Mouse (Mus musculus) embryo, embryonic 9.5 days (tissue): ENCODE measurements around the gene Srl.
"Not testable (repeated sequence)": the region's sequence is repeated elsewhere in the genome, so short reads cannot be mapped to it uniquely, and the experiment has no call there.

Experiments
- DNase-seq: peaks from one replicate; pipeline ENCODE4 v3.0.0-alpha.2; 2017; ENCODE audit errors: extremely low spot score

The Srl gene

DNA sequence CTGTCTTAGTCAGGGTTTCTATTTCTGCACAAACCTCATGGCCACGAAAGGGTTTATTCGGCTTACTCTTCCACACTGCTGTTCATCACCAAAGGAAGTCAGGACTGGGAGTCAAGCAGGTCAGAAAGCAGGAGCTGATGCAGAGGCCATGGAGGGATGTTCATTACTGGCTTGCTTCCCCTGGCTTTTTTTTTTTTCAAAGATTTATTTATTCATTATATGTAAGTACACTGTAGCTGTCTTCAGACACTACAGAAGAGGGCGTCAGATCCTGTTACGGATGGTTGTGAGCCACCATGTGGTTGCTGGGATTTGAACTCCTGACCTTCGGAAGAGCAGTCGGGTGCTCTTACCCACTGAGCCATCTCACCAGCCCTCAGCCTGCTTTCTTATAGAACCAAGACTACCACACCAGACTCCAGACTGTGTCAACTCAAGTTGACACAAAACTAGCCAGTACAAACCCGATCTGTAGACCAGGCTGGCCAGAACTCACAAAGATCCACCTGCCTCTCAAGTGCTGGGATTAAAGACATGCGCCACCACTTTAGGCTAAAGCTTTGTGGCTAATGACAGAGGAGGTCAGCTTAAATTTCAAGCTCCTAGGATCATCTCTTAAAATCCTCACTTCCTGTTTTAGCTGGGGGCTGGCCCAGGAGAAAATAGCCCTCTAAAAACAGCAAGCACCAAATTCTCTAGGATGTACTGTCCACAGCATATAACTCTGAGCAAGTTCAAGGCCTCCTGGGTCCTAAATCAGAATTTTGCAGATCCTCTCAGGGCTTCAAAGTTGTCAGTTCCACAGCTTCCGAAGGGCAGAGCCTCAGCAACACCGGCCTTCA lies 67.4 kb downstream of the Srl start:
- DNase-seq: not testable (repeated sequence)

DNA sequence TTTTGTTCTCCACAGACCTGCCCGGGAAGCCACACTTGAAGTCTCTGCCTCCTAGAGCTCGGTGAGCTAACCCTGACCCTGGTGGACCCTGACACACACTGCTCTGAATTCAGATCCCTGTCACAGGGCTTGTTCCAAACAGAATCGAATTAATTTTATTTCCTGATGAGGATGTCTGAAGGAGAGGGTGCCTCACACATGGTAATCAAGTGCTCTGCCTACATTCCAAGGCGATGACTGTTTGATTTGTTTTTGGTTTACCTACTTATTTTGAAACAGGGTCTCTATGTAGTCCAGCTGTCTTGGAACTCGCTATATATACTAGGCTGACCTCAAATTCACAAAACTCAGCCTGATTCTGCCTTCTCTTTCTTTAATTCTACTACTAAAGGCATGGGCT lies 68.4 kb downstream of the Srl start:
- no peak for DNase-seq

DNA sequence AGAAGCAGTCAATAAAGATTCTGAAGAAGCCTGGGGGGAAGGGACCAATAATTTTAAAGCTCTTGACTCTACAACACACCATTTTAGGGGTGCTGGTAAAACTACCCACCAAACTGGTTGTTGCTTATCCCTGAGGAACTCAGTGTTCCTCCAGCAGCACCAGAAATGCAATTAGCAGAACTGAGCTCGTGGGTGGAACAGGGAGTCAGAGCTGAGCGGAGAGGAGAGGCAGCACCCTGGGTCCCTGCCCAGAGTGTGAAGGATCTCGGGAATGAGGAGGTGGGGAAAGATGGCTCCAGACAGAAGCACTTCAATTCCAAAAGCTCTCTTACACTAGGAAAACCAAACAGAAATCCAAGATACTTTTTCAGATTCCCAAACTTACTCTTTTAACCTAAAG lies 68.9 kb downstream of the Srl start:
- no peak for DNase-seq

DNA sequence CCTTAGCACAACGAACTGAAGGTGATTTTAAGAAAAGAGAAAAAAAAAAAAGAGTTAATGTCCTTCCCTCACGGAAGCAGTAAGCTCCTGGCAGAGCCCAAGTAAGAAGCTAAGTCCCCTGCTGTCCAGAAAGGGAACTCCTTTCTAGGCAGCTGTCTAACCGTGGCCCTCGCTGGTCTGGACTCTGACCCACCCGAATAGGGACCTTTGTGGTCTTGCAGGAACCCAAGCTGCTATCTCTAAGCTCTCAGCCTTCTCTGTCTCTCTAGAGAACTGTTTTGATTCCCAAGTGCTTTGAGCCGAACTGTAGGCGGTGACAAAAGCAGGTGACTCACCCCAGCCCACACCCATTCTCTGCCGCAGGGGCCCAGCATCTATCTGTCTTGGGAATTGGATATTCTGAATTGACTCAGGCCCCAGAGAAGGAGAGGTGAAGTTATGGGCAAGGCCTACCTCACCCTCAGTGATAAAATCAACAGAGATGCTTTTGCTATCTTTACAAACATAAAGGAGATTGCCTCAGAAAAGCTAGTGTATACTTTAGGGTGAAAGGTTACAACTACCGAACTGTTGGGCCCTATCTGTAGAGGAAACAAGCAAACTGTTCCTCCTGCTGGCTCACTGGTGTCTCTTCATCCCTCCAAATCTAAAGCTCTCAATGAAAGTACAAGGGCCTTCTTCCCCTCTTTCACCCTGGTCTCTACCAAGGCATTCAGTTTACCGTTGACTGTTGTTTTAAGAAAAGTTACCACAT lies 71.8 kb downstream of the Srl start:
- DNase-seq: no peak

DNA sequence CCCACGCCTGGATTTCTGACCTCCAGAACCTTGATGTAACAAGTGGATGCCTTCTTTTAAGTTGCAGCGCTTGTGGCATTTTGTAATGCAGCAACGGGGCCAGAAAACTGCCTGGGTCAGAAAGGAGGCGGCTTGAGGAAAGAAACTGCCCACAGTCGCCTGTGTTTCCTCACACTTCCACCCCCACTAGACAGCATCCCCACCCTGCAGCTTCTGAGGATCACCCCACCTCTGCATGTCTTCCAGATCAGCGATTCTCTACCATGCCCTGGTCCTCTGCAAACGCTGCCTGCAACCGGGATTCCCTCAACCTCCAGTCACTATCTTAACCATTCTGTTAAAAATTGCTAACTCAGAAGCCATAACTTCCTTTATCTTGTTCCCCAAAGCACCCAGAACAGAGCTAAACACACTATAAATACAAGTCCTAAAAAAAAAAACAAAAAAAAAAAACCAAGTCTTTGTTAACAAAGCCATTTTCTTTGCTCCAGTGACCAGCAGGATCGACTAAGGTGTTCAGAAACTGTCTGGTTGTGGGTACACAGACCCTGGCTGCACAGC lies 77.0 kb downstream of the Srl start:
- DNase-seq: no peak

DNA sequence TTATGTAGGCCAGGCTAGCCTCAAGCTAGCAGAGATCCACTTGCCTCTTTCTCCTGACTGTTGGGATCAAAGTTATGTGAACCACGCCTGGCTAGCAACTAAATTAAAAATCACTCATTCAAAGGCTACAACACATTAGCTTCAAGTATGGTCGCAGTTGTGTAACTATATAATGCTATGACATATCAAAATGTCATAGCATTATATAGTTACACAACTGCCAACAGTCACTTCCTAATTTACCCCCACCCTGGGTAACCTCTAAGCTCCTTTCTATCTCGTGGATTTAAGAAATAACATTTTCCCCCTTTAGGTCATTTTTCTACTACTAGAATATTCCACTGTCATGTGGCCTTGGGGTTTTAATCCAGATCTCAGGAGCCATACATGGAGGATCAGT lies 83.7 kb downstream of the Srl start:
- no peak for DNase-seq

DNA sequence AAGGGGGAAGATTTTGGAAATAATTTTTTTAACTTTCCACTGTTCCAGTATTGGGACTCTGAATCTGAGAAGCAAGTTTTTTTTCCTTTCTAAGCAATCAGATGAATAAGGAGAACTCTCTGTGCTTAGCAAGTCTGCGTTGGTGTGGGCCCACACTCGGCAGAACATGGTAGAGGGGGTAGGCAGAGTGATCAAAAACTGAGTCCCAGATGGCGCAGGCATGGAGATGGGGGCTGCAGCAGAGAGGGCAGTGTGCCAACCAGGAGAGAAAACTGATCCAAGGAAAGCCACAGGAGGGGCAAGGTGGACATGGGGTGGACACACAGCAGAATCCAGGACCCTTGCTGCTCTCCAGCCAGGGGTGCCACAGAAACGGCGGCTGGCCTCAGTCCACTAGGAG lies 85.2 kb downstream of the Srl start:
- no peak for DNase-seq

DNA sequence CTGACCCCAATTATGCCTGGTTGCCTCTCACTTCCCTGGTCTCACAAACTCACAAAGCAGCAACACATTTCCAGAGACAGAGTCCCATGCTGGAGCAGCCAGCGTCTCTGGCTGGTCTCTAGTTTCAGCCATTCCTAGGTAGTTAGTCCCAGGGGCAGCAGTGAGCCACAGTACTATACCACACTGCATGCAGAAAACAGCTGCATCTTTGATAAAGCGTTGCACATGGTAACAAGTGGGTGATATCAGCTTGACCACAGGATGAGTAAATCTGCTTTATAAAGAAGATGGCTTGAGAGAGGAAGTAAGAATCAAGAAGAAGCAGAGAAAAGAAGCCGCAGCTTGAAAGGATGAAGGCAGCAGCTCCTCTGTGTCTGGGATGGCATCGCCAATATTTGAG lies 85.9 kb downstream of the Srl start:
- no peak for DNase-seq

DNA sequence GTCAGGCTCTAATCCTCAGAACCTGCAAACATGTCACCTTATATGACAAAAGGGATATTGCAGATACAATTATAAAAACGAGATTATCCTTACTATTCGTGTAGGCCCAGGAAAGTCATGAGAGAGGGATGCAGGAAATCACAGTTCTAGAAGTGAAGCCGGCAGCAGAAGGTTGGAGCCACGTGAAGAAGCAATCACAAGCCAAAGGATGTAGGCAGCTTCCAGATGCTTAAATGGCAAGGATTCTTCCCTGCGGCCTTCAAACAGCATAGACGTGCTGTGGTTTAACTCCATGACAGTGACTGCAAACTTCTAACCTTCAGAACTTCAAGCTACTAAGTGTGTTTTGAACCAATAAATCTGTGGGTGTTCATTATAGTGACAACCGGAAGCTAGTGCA lies 87.1 kb downstream of the Srl start:
- no peak for DNase-seq

DNA sequence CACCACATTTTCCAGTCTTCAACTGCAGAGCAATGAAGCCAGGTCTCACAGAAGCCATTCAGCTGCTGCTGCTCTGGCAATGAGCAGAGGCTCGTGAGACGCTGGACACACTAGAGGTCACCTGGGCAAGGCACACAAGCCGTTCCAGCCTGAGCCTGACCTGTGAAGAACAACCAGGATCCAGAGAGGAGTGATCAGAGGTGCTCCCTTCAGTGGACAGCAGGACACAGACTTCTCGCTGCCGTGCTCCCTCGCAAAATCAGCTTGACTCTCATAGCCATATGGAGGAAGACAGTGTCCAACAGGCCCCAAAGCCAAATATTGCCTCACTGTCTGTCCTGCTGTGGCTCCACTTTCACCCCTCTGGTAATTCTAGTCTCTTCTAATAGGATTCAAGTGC lies 92.2 kb downstream of the Srl start:
- no peak for DNase-seq

DNA sequence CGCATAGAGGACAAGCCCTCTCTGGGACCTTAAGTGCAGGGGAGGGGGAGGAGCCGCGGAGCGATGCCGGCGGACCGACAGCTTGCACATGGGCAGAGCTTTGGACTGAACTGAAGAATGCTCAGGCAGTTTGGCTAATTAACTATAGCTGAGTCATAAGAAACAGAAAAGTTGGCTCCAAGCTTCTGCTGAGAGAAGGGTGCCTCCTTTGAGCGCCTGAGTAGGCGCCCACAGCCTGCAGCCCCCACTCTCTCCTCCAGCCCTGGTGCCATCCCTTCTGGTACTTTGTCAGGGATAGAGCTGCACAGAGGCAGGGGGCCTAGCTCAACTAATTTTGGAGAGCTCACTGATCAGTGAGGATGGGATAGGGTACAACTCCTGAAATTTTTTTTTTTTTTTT lies 93.4 kb downstream of the Srl start:
- no peak for DNase-seq

DNA sequence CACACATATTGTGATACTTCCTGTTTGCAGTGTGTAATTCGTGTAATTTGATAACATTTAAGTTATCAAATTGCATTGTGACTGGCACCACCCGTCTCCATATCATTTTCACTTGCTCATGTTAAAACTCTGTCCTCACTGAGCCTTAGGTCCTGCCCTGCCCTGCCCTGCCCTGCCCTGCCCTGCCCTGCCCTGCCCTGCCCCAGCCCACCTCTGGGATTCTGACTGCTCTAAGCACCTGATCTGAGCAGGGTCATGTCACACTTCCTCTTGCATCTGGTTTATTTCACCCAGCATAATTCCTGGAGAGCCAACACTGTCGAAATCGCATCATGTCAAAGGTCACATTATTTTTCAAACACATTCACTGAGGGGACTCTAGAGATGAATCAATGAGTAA lies 95.2 kb downstream of the Srl start:
- DNase-seq: no peak

DNA sequence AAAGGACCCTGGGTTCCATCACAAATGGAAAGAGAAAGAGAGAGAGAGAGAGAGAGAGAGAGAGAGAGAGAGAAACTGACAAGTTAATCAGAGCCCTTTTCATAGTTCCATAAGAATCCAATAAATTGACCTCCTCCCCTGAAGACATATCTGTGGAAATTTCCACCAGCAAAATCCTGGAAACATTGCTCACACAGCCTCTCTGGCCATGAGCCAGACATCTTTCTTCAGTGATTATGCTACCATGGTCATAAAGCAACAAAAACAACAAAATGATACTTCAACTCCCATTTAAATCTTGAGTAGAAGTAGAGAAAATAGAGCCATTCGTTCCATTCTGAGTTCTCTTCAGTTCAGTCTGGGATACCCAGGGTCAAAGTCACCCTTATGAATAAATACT lies 97.2 kb downstream of the Srl start:
- DNase-seq: no peak

DNA sequence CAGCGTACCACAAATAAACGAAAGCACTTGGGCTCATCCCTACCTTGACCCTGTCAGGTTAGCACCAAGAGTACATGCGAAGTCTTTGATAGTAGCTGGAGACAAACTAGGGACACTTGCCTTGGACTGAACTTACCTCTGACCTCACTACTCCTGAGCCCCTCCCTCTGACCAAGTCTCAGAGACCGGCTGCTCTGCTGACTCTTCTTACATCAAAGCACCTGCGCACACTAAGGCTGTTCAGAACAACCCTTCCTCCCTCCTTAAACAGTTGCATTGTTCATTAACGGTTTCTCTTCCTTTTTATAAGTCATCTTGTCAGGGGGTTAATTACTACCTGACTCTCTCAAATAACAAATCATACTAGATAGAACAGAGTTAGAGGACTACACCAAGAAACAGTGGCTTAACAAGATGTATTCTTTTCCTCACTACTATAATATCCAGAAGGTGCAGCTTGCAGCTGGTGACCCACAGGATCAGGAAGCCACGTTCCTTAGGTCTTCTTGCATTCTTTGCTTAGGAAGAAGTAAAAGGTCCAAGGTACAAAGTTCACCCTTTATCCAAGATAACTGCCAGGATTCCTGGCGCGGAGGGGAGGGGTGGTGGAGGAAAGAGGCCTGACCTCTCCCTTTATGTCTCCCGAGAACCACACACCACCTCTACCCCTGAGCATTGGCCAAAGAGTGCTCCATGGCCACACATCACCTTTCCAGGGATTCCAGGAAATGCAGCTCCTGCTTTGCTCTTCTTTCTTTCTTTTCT lies 102.1 kb downstream of the Srl start:
- no peak for DNase-seq

DNA sequence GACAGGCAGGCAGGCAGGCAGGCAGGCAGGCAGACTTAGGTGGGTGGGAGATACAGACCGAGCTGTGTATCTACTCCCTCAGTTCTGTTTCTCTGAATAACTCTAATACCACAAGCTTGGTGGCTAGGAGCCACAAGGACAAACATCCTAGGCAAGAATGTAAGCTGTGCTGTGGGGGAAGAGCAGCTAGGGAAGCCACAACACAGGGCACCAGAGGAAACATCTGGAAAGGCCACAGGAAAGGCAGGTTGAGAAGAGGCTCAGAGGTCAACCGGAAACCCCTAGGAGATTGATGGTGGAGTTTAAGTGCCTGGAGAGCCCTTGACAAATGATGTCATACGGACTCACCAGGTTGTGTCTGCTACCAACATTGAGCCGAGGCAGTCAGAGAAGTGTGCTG lies 104.9 kb downstream of the Srl start:
- DNase-seq: no peak

DNA sequence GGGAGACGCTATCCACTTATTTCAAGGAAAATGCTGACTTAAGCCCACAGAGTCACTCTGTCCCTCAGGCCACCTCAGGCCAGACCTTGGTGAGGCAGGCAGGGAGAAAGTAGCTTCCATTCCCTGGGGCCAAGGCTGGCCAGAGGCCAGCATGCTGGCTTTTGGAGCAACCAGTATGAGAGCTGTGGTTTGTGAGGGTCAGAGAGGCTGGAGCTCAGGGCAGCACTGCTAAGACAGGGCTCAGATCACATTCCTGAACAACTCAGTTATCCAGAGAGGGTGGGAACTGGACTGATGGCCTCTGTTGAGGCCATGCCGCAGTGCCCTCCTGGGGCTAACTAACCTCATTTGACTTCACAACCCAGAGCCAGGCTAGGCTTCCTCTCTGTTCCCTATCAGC lies 106.2 kb downstream of the Srl start:
- DNase-seq: no peak

DNA sequence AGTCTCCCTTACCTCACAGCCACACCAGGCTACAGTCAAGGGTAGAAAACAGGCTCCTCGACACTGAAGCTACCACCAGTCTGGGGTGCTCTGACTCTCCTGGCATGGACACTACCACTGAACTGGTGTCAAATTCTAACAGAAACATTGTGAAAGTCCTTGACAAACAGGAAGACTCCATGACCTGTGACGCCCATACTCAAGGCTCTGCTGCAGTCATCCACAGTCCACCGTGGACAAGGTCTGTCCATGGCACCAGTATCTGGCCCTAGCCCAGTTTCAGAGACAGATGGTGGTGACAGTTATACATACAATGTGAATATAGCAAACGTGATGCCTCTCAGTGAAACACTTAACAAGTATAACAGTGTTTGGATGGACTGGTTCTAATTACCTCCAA lies 109.8 kb downstream of the Srl start:
- no peak for DNase-seq

DNA sequence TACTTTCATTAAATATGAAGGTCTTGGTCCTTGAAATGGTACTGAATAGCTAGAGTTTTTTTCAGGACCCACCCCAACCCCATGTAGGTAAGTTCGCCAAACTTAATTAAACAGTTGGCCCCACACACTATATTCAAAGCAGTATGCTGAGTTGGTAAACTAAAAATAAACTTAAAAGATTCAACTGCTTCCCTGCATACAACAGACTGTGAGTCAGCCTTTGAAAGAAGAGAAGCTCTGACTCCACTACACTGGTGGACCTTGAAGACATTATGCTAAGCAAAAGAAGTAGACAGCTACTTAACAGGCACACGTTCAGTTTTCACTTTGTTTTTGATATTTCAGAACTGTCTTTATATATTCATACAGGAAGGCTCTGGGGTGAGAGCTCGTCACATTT lies 110.6 kb downstream of the Srl start:
- DNase-seq: no peak

DNA sequence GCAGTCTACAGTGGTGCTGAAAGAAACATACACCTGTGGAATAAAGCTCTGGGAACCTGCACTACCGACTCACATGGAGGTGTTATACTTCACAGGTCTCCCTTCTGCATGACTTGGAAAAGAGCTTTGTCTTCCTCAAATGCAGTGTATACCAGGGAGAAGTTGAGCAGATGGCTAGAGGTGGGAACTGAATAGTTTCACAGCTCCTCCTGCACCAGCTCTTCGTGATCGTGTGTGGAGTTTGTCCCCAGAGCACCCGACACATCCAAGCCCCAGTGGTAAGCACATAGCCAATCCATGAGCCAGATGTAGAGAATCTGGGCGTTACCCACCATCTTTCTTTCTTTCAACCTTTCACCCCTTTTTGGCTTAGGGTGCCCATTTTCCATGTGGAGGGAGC lies 111.4 kb downstream of the Srl start:
- DNase-seq: no peak
